Mouse (Mus musculus): Measurements from ENCODE around the gene Wbp2nl. TPM values are rescaled to one million over a fixed set of nuclear protein-coding genes. Genes with fewer than 3 reads are reported as not detected.

The Wbp2nl gene
- total and polyA plus RNA-seq, 3 experiments: 0.11 TPM; not detected in 2

GRCm38 (mm10) chr15:82274927-82275901, 23.5 kb upstream of the Wbp2nl start:
- H3K36me3 ChIP-seq (replicated peaks): no peaks in the 10 kb centered on the region
- TF ChIP-seq GATA1 (IDR thresholded peaks at IDR 0.05; ENCODE audit: borderline replicate concordance, low read length) (no peak), TAL1 (conservative IDR thresholded peaks at IDR 0.05; ENCODE audit: low read depth, low read length) (no peak), CTCF (IDR thresholded peaks at IDR 0.05; ENCODE audit: low read depth, low read length) (no peak), GATA2 (IDR thresholded peaks at IDR 0.05; ENCODE audit: borderline replicate concordance, low read depth, low read length) (no peak), POLR2AphosphoS5 (IDR thresholded peaks at IDR 0.05; ENCODE audit: insufficient replicate concordance, low read depth, low read length) (no peak)
- H3K4me1 ChIP-seq (ENCODE audit: insufficient read depth, low read depth, low read length): peaks cover 3% of the 10 kb centered on the region; the same call in 1 of the 2 replicates
- peaks cover 55% of the 10 kb centered on the region for H3K27me3 ChIP-seq (ENCODE audit: insufficient read depth, low read length)
- DNase-seq (ENCODE audit: low spot score): no peak
- H3K9me3 ChIP-seq (replicated peaks): no peaks in the 10 kb centered on the region
- no peak for ATAC-seq (ENCODE audit: extremely low read depth, insufficient number of reproducible peaks, low FRiP score, poor library complexity, severe bottlenecking)
- no peak overlapping the region for H3K4me3 ChIP-seq (ENCODE audit: low read depth, low read length)

- ATAC-seq (ENCODE audit: extremely low read depth, insufficient number of reproducible peaks, low FRiP score, poor library complexity, severe bottlenecking) (no peak), DNase-seq (ENCODE audit: low spot score) (no peak)
- Histone ChIP-seq H3K27me3 (ENCODE audit: insufficient read depth, low read length) (peaks cover 41% of the 10 kb centered on the region), H3K4me1 (ENCODE audit: insufficient read depth, low read depth, low read length) (no peaks in the 10 kb centered on the region; the same call in 1 of the 2 replicates), H3K9me3 (replicated peaks) (no peaks in the 10 kb centered on the region), H3K4me3 (ENCODE audit: low read depth, low read length) (no peak overlapping the region), H3K36me3 (replicated peaks) (no peaks in the 10 kb centered on the region)
- TF ChIP-seq GATA1 (IDR thresholded peaks at IDR 0.05; ENCODE audit: borderline replicate concordance, low read length) (no peak), GATA2 (IDR thresholded peaks at IDR 0.05; ENCODE audit: borderline replicate concordance, low read depth, low read length) (no peak), TAL1 (conservative IDR thresholded peaks at IDR 0.05; ENCODE audit: low read depth, low read length) (no peak), POLR2AphosphoS5 (IDR thresholded peaks at IDR 0.05; ENCODE audit: insufficient replicate concordance, low read depth, low read length) (no peak), CTCF (IDR thresholded peaks at IDR 0.05; ENCODE audit: low read depth, low read length) (no peak)
Observed at GRCm38 (mm10) chr15:82277591-82277990, 21.2 kb upstream of the Wbp2nl start.

GRCm38 (mm10) chr15:82280638-82281037, 18.1 kb upstream of the Wbp2nl start:
- TF ChIP-seq GATA2 (IDR thresholded peaks at IDR 0.05; ENCODE audit: borderline replicate concordance, low read depth, low read length) (no peak), GATA1 (IDR thresholded peaks at IDR 0.05; ENCODE audit: borderline replicate concordance, low read length) (no peak), CTCF (IDR thresholded peaks at IDR 0.05; ENCODE audit: low read depth, low read length) (no peak), TAL1 (conservative IDR thresholded peaks at IDR 0.05; ENCODE audit: low read depth, low read length) (no peak), POLR2AphosphoS5 (IDR thresholded peaks at IDR 0.05; ENCODE audit: insufficient replicate concordance, low read depth, low read length) (no peak)
- Histone ChIP-seq H3K27me3 (ENCODE audit: insufficient read depth, low read length) (peaks cover 30% of the 10 kb centered on the region), H3K4me3 (ENCODE audit: low read depth, low read length) (no peak overlapping the region), H3K9me3 (replicated peaks) (no peaks in the 10 kb centered on the region), H3K36me3 (replicated peaks) (no peaks in the 10 kb centered on the region), H3K4me1 (ENCODE audit: insufficient read depth, low read depth, low read length) (no peaks in the 10 kb centered on the region)
- DNase-seq (ENCODE audit: low spot score): no peak
- ATAC-seq (ENCODE audit: extremely low read depth, insufficient number of reproducible peaks, low FRiP score, poor library complexity, severe bottlenecking): no peak

GRCm38 (mm10) chr15:82286157-82286556, 12.6 kb upstream of the Wbp2nl start:
- Histone ChIP-seq H3K36me3 (replicated peaks) (no peaks in the 10 kb centered on the region), H3K27me3 (ENCODE audit: insufficient read depth, low read length) (peaks cover 26% of the 10 kb centered on the region), H3K9me3 (replicated peaks) (no peaks in the 10 kb centered on the region), H3K4me1 (ENCODE audit: insufficient read depth, low read depth, low read length) (peaks cover 2% of the 10 kb centered on the region; the same call in 1 of the 2 replicates), H3K4me3 (ENCODE audit: low read depth, low read length) (no peak overlapping the region)
- DNase-seq (ENCODE audit: low spot score): no peak
- no peak for TF ChIP-seq CTCF (IDR thresholded peaks at IDR 0.05; ENCODE audit: low read depth, low read length)
- TF ChIP-seq GATA2 (IDR thresholded peaks at IDR 0.05; ENCODE audit: borderline replicate concordance, low read depth, low read length): no peak
- no peak for TF ChIP-seq POLR2AphosphoS5 (IDR thresholded peaks at IDR 0.05; ENCODE audit: insufficient replicate concordance, low read depth, low read length)
- no peak for TF ChIP-seq GATA1 (IDR thresholded peaks at IDR 0.05; ENCODE audit: borderline replicate concordance, low read length)
- no peak for TF ChIP-seq TAL1 (conservative IDR thresholded peaks at IDR 0.05; ENCODE audit: low read depth, low read length)
- ATAC-seq (ENCODE audit: extremely low read depth, insufficient number of reproducible peaks, low FRiP score, poor library complexity, severe bottlenecking): no peak

- H3K36me3 ChIP-seq (replicated peaks): no peaks in the 10 kb centered on the region
- peaks cover 33% of the 10 kb centered on the region for H3K27me3 ChIP-seq (ENCODE audit: insufficient read depth, low read length)
- no peaks in the 10 kb centered on the region for H3K9me3 ChIP-seq (replicated peaks)
- ATAC-seq (ENCODE audit: extremely low read depth, insufficient number of reproducible peaks, low FRiP score, poor library complexity, severe bottlenecking): no peak
- H3K4me1 ChIP-seq (ENCODE audit: insufficient read depth, low read depth, low read length): peaks cover 8% of the 10 kb centered on the region
- no peak for DNase-seq (ENCODE audit: low spot score)
- TF ChIP-seq CTCF (IDR thresholded peaks at IDR 0.05; ENCODE audit: low read depth, low read length) (no peak), TAL1 (conservative IDR thresholded peaks at IDR 0.05; ENCODE audit: low read depth, low read length) (no peak), GATA2 (IDR thresholded peaks at IDR 0.05; ENCODE audit: borderline replicate concordance, low read depth, low read length) (no peak), GATA1 (IDR thresholded peaks at IDR 0.05; ENCODE audit: borderline replicate concordance, low read length) (no peak), POLR2AphosphoS5 (IDR thresholded peaks at IDR 0.05; ENCODE audit: insufficient replicate concordance, low read depth, low read length) (no peak)
- H3K4me3 ChIP-seq (ENCODE audit: low read depth, low read length): no peak overlapping the region
Observed at GRCm38 (mm10) chr15:82290252-82290651, 8.5 kb upstream of the Wbp2nl start.

GRCm38 (mm10) chr15:82292851-82293250, 5.9 kb upstream of the Wbp2nl start:
- H3K36me3 ChIP-seq (replicated peaks): no peaks in the 10 kb centered on the region
- no peak for ATAC-seq (ENCODE audit: extremely low read depth, insufficient number of reproducible peaks, low FRiP score, poor library complexity, severe bottlenecking)
- peaks cover 19% of the 10 kb centered on the region for H3K27me3 ChIP-seq (ENCODE audit: insufficient read depth, low read length)
- H3K9me3 ChIP-seq (replicated peaks): no peaks in the 10 kb centered on the region
- no peak for DNase-seq (ENCODE audit: low spot score)
- H3K4me1 ChIP-seq (ENCODE audit: insufficient read depth, low read depth, low read length): peaks cover 8% of the 10 kb centered on the region
- TF ChIP-seq CTCF (IDR thresholded peaks at IDR 0.05; ENCODE audit: low read depth, low read length): no peak
- no peak for TF ChIP-seq POLR2AphosphoS5 (IDR thresholded peaks at IDR 0.05; ENCODE audit: insufficient replicate concordance, low read depth, low read length)
- H3K4me3 ChIP-seq (ENCODE audit: low read depth, low read length): no peak overlapping the region

All from G1E (cell line).